Mouse (Mus musculus) lung, adult 2 months (tissue): Measurements from ENCODE around the gene Krtap19-1.

Experiments
- CTCF ChIP-seq: fragments of 200-500 bp; IDR thresholded peaks from 2 replicates; pipeline ENCODE4 v1.5.1; 2011; ENCODE audit warnings: mild to moderate bottlenecking, low read length, control low read depth; ENCODE audit not compliant: insufficient read depth
- POLR2A ChIP-seq: fragments of 200-500 bp; IDR thresholded peaks from 2 replicates; pipeline ENCODE4 v1.6.1; 2011; ENCODE audit warnings: low read depth, mild to moderate bottlenecking, control low read depth, low read length, borderline replicate concordance; ENCODE audit errors: extremely low read depth

- no peak for TF ChIP-seq CTCF
- no peak for TF ChIP-seq POLR2A
These were observed 21.8 kb downstream of the Krtap19-1 start for GRCm38 (mm10) chr16:88847363-88847762.
